Mouse (Mus musculus): ENCODE data around the gene Prdm10. TPM values are rescaled to one million over a fixed set of nuclear protein-coding genes. Genes with fewer than 3 reads are reported as not detected.

The Prdm10 gene
- total and polyA plus RNA-seq, 3 experiments: 4.8 to 5.4 (median 5.1) TPM

DNA sequence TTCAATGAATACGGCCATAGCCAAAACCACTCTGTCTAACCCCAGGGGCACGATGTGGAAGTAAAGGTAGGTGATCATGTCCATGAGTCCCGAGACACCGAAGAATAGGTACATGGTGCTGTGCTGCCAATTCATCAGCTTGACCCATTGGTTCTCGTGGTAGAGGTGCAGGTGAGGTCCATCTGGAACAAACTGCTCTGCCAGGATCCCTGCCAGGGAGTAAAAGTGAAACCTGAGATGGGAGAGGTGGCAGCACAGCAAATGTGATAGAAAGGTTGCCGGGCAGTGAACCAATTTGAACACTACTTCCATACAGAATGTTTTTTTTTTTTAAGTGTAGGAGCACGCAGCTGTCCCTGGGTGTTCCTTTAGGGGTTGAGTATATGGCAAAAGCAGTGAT lies 148.6 kb downstream of the Prdm10 start:
- Histone ChIP-seq H3K79me2 (replicated peaks; ENCODE audit: control insufficient read depth, insufficient read depth, low read length) (no peaks in the 10 kb centered on the region), H3K27ac (no peak overlapping the region), H3K36me3 (ENCODE audit: control insufficient read depth, insufficient read depth, low read length) (no peaks in the 10 kb centered on the region), H3K4me3 (no peak overlapping the region), H3K4me1 (ENCODE audit: control insufficient read depth, insufficient read depth, low read length) (no peaks in the 10 kb centered on the region), H3K27me3 (ENCODE audit: control insufficient read depth, insufficient read depth, low read length) (no peaks in the 10 kb centered on the region), H3K9ac (ENCODE audit: low read depth, low read length) (no peak overlapping the region)
- no peak for DNase-seq
- intact Hi-C loops (cut with DNase I): no loop called here
- WGBS: 90% methylated on average over 7 of the region's 7 CpGs
- TF ChIP-seq EP300 (IDR thresholded peaks at IDR 0.05; ENCODE audit: insufficient read depth, low read depth, low read length) (no peak), CTCF (IDR thresholded peaks at IDR 0.05) (no peak), POLR2A (IDR thresholded peaks at IDR 0.05; ENCODE audit: insufficient read depth, low read depth, low read length) (no peak)

DNA sequence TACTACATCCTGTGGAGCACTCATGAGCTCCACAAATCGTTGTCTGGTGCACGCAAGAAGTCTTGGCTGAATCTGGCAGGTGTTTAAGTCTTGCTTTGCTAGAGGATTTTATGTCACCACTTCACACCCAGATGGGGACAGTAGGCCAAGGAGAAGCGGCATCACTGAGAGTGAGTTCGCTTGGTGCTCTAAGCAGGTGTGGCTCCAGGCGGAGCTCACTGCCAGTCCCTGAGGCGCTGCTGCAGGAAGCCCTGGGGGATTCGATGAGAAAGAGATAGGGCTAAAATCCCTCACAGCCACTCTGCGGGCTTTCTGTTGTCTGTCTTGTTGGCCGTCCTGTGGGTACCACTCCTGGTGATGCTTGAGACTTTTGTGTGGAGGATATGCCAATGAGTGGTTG lies 149.7 kb downstream of the Prdm10 start:
- TF ChIP-seq CTCF (IDR thresholded peaks at IDR 0.05) (no peak), EP300 (IDR thresholded peaks at IDR 0.05; ENCODE audit: insufficient read depth, low read depth, low read length) (no peak), POLR2A (IDR thresholded peaks at IDR 0.05; ENCODE audit: insufficient read depth, low read depth, low read length) (no peak)
- intact Hi-C loops (cut with DNase I): no loop called here
- Histone ChIP-seq H3K9ac (ENCODE audit: low read depth, low read length) (no peak overlapping the region), H3K79me2 (replicated peaks; ENCODE audit: control insufficient read depth, insufficient read depth, low read length) (no peaks in the 10 kb centered on the region), H3K27me3 (ENCODE audit: control insufficient read depth, insufficient read depth, low read length) (no peaks in the 10 kb centered on the region), H3K4me1 (ENCODE audit: control insufficient read depth, insufficient read depth, low read length) (no peaks in the 10 kb centered on the region), H3K27ac (no peak overlapping the region), H3K4me3 (no peak overlapping the region), H3K36me3 (ENCODE audit: control insufficient read depth, insufficient read depth, low read length) (no peaks in the 10 kb centered on the region)
- no peak for DNase-seq
- WGBS: 60% methylated on average over 9 of the region's 9 CpGs

Other genes with a start within 250 kb of the Prdm10 start
- gene Zbtb44, start 249.9 kb upstream of the Prdm10 start, total RNA-seq (2021): 10 to 100 TPM; 30.5 to 30.6 TPM
- 4.8 and 9.1 TPM in 2 replicates for gene Zbtb44, start 249.9 kb upstream of the Prdm10 start, polyA plus RNA-seq (2012; rRNA removed)
- gene St14, start 148.7 kb upstream of the Prdm10 start, total RNA-seq (2021): under 1 TPM; 0.25 to 0.55 TPM
- 0.18 and 1.2 TPM in 2 replicates for gene St14, start 148.7 kb upstream of the Prdm10 start, polyA plus RNA-seq (2012; rRNA removed)
- 100 to 1,000 TPM; 285 to 294 TPM for gene Aplp2, start 68.7 kb upstream of the Prdm10 start, total RNA-seq (2021)
- 413 and 640 TPM in 2 replicates for gene Aplp2, start 68.7 kb upstream of the Prdm10 start, polyA plus RNA-seq (2012; rRNA removed)
- 1 to 10 TPM; 8.9 to 9.1 TPM for gene Nfrkb, start 105.7 kb downstream of the Prdm10 start, total RNA-seq (2021)
- gene Nfrkb, start 105.7 kb downstream of the Prdm10 start, polyA plus RNA-seq (2012; rRNA removed): 9.9 and 12.5 TPM in 2 replicates
- 1 to 10 TPM in 1 of 2 experiments, under 1 TPM in 1; 0.76 to 1.0 TPM for gene Tmem45b, start 183.9 kb downstream of the Prdm10 start, total RNA-seq (2021)
- gene Tmem45b, start 183.9 kb downstream of the Prdm10 start, polyA plus RNA-seq (2012; rRNA removed): 11.0 and 18.9 TPM in 2 replicates

Measured in heart, adult 2 months (tissue).